ENCODE assay signal across 27 mouse cellular contexts in the genomic region with DNA sequence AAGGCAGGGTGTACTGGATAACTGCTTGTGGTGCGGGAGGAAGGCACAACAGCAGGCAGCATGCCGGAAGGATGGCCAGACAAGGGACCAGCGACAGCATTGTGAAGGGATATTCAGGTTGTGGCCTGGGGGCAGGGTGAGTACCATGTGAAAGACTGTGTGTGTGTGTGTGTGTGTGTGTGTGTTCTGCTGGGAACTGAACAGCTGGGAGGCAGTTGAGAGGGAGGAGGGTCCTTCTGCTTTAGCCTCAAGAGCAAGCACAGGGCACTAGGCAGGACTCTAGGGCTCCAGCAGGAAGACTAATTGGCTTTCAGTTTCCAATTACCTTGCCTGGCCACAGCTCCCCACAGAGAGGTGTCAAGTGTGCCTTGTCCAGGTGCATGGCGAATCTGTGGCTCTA. TPM values are rescaled to one million over a fixed set of nuclear protein-coding genes. Genes with fewer than 3 reads are reported as not detected.
A peak's percentile ranks its signal among the peaks of the same experiment; 100 is the strongest.
DNase-seq lines count a peak whose midpoint lies in the region; ATAC-seq and TF ChIP-seq lines count a peak whose summit lies in the region.
"Had no signal": no experiment of that assay in that cellular context is flagged by ENCODE, and none has a peak within 500 bp of the region (broad histone marks: within the 10 kb centered on the region; RNA-seq: fewer than 3 reads in every experiment).

No protein-coding gene starts in this region.

- no peaks in the 10 kb centered on the region for H3K4me1 ChIP-seq in intestine, embryonic 15.5 days (replicated peaks)
- H3K4me1 ChIP-seq in intestine, postnatal 0 days (replicated peaks; ENCODE audit: control insufficient read depth, insufficient read depth, low read length), result no peaks in the 10 kb centered on the region
- H3K4me1 ChIP-seq in embryonic facial prominence, embryonic 10.5 days, result peaks cover 15% of the 10 kb centered on the region
- peaks cover 10% of the 10 kb centered on the region for H3K4me1 ChIP-seq in limb, embryonic 11.5 days (ENCODE audit: control insufficient read depth, insufficient read depth, low read length)
- H3K4me1 ChIP-seq: embryonic facial prominence, embryonic 15.5 days had no signal

- H3K27me3 ChIP-seq in intestine, embryonic 15.5 days (replicated peaks), result no peaks in the 10 kb centered on the region
- no peaks in the 10 kb centered on the region for H3K27me3 ChIP-seq in intestine, postnatal 0 days (replicated peaks; ENCODE audit: control insufficient read depth, insufficient read depth, low read length)
- no peaks in the 10 kb centered on the region; the same call in 1 of the 2 replicates for H3K27me3 ChIP-seq in embryonic facial prominence, embryonic 10.5 days (replicated peaks; ENCODE audit: low read depth, poor library complexity, severe bottlenecking)
- no peaks in the 10 kb centered on the region for H3K27me3 ChIP-seq in limb, embryonic 11.5 days (ENCODE audit: control insufficient read depth, insufficient read depth, low read length)
- H3K27me3 ChIP-seq: embryonic facial prominence, embryonic 15.5 days had no signal

- 64% methylated on average over 4 of the region's 4 CpGs for WGBS in intestine, embryonic 15.5 days
- WGBS in intestine, postnatal 0 days, result 67% methylated on average over 4 of the region's 4 CpGs
- 28% methylated on average over 4 of the region's 4 CpGs for WGBS in embryonic facial prominence, embryonic 10.5 days
- WGBS in limb, embryonic 11.5 days, result 31% methylated on average over 4 of the region's 4 CpGs

- no peaks in the 10 kb centered on the region for H3K9me3 ChIP-seq in intestine, embryonic 15.5 days
- H3K9me3 ChIP-seq in intestine, postnatal 0 days (ENCODE audit: control insufficient read depth), result no peaks in the 10 kb centered on the region
- no peaks in the 10 kb centered on the region for H3K9me3 ChIP-seq in embryonic facial prominence, embryonic 10.5 days
- H3K9me3 ChIP-seq in limb, embryonic 11.5 days (ENCODE audit: control insufficient read depth, low read length), result no peaks in the 10 kb centered on the region
- H3K9me3 ChIP-seq: embryonic facial prominence, embryonic 15.5 days had no signal

- no peaks in the 10 kb centered on the region for H3K36me3 ChIP-seq in intestine, embryonic 15.5 days
- H3K36me3 ChIP-seq in intestine, postnatal 0 days (ENCODE audit: control insufficient read depth, insufficient read depth), result no peaks in the 10 kb centered on the region
- no peaks in the 10 kb centered on the region for H3K36me3 ChIP-seq in embryonic facial prominence, embryonic 10.5 days (replicated peaks)
- no peaks in the 10 kb centered on the region for H3K36me3 ChIP-seq in limb, embryonic 11.5 days (ENCODE audit: control insufficient read depth, insufficient read depth, low read length)
- H3K36me3 ChIP-seq: embryonic facial prominence, embryonic 15.5 days had no signal

- H3K27ac ChIP-seq in intestine, embryonic 15.5 days, result no peak overlapping the region
- H3K27ac ChIP-seq in intestine, postnatal 0 days (ENCODE audit: low read depth, low read length), result no peak overlapping the region
- peak overlapping the region; percentile 19; the same call in 1 of the 2 replicates for H3K27ac ChIP-seq in embryonic facial prominence, embryonic 10.5 days (replicated peaks)
- H3K27ac ChIP-seq in limb, embryonic 11.5 days (replicated peaks; ENCODE audit: low read depth, low read length), result no peak overlapping the region
- H3K27ac ChIP-seq: embryonic facial prominence, embryonic 15.5 days; hindbrain, postnatal 0 days had no signal

- peak; percentile 8 for DNase-seq in embryo, embryonic 10 days (ENCODE audit: low spot score)
- no peak for DNase-seq in embryo, embryonic 9.5 days (ENCODE audit: extremely low spot score)
- no peak for DNase-seq in embryonic facial prominence, embryonic 10.5 days (ENCODE audit: low spot score)
- peak; percentile 47 for DNase-seq in limb, embryonic 11.5 days (ENCODE audit: low spot score)
- no peak for DNase-seq in left cerebral cortex, adult 18-20 months (ENCODE audit: low spot score in 2 of 2)
- no peak for DNase-seq in lung, adult 18-20 months
- DNase-seq: adrenal gland, postnatal 25 days; cerebellum, adult 9-10 months; gastrocnemius, postnatal 25 days; kidney, adult 18-20 months; kidney, postnatal 4 days; left cerebral cortex, postnatal 4 days; liver, postnatal 0 days; lung, postnatal 14 days; right cerebral cortex, postnatal 14 days; spleen, adult 18-20 months had no signal

- H3K4me2 ChIP-seq in intestine, embryonic 15.5 days (replicated peaks), result no peak overlapping the region
- no peak overlapping the region for H3K4me2 ChIP-seq in intestine, postnatal 0 days (replicated peaks; ENCODE audit: low read depth)
- H3K4me2 ChIP-seq in limb, embryonic 11.5 days (ENCODE audit: low read depth, severe bottlenecking), result no peak overlapping the region
- H3K4me2 ChIP-seq: embryonic facial prominence, embryonic 15.5 days; liver, embryonic 11.5 days; midbrain, embryonic 11.5 days had no signal

- ATAC-seq in intestine, embryonic 15.5 days, result 0 out of 2 replicates have a peak, but pooled peaks have one; percentile 23
- ATAC-seq in intestine, postnatal 0 days, result no peak
- peak; percentile 66; the same call in 1 of the 2 replicates for ATAC-seq in limb, embryonic 11.5 days (ENCODE audit: insufficient number of reproducible peaks, low FRiP score, low TSS enrichment, low read depth)
- ATAC-seq: forebrain, embryonic 16.5 days; hindbrain, postnatal 0 days; liver, postnatal 0 days had no signal

- no peak overlapping the region for H3K9ac ChIP-seq in intestine, embryonic 15.5 days
- H3K9ac ChIP-seq in intestine, postnatal 0 days (ENCODE audit: low read depth, low read length), result no peak overlapping the region
- no peak overlapping the region for H3K9ac ChIP-seq in limb, embryonic 11.5 days (ENCODE audit: low read length)
- H3K9ac ChIP-seq: embryonic facial prominence, embryonic 15.5 days; liver, postnatal 0 days had no signal

- no peak for TF ChIP-seq CTCF in intestine, postnatal 0 days (IDR thresholded peaks at IDR 0.05; ENCODE audit: low read depth)

- H3K4me3 ChIP-seq in intestine, embryonic 15.5 days (replicated peaks), result no peak overlapping the region
- no peak overlapping the region for H3K4me3 ChIP-seq in intestine, postnatal 0 days (ENCODE audit: low read depth, low read length)
- no peak overlapping the region for H3K4me3 ChIP-seq in embryonic facial prominence, embryonic 10.5 days
- H3K4me3 ChIP-seq in limb, embryonic 11.5 days (ENCODE audit: low read depth, low read length), result no peak overlapping the region
- H3K4me3 ChIP-seq: embryonic facial prominence, embryonic 15.5 days had no signal

RNA-seq across cellular contexts. Expression of gene Fzd9, which starts 40.2 kb away (rescaled TPM):
- 0.87 and 0.88 TPM in 2 replicates for polyA plus RNA-seq in intestine, embryonic 15.5 days (2015; fragmentation: Nextera tagmentation; extraction: Ambion mirVana)
- 0.07 and 0.18 TPM in 2 replicates for polyA plus RNA-seq in intestine, postnatal 0 days (2015; fragmentation: Nextera tagmentation; extraction: Ambion mirVana)
- polyA plus RNA-seq in embryonic facial prominence, embryonic 10.5 days (2016; fragmentation: Nextera tagmentation; extraction: Ambion mirVana), result 3.3 and 5.1 TPM in 2 replicates
- polyA plus RNA-seq in limb, embryonic 11.5 days (2014; fragmentation: Nextera tagmentation; extraction: Ambion mirVana), result 3.3 TPM in 2 replicates
- 1 to 10 TPM; 5.4 to 6.0 TPM for total RNA-seq in left cerebral cortex, adult 18-20 months (2021)

RNA-seq across cellular contexts. Expression of gene Fkbp6, which starts 58.7 kb away (rescaled TPM):
- 0.40 and 0.56 TPM in 2 replicates for polyA plus RNA-seq in intestine, embryonic 15.5 days (2015; fragmentation: Nextera tagmentation; extraction: Ambion mirVana)
- polyA plus RNA-seq in intestine, postnatal 0 days (2015; fragmentation: Nextera tagmentation; extraction: Ambion mirVana), result 0.12 and 0.34 TPM in 2 replicates
- polyA plus RNA-seq in embryonic facial prominence, embryonic 10.5 days (2016; fragmentation: Nextera tagmentation; extraction: Ambion mirVana), result not detected in 2 replicates
- 0.12 and 0.20 TPM in 2 replicates for polyA plus RNA-seq in limb, embryonic 11.5 days (2014; fragmentation: Nextera tagmentation; extraction: Ambion mirVana)
- not detected for total RNA-seq in left cerebral cortex, adult 18-20 months (2021)
- total RNA-seq: gastrocnemius, postnatal 25 days; hematopoietic stem cell, adult 5-6 weeks; hindbrain, postnatal 0 days; layer of hippocampus, postnatal 10 days had no signal
- polyA plus RNA-seq: embryonic facial prominence, embryonic 15.5 days; forebrain, embryonic 16.5 days; heart, embryonic 16.5 days; liver, postnatal 0 days; midbrain, embryonic 11.5 days; neural tube, embryonic 14.5 days had no signal

Comparison
In these comparisons a context has a peak if more than half of its experiments do, and no peak if none do; other contexts are left out.
1. DNase-seq: peak in embryo, embryonic 10 days (single experiment) and limb, embryonic 11.5 days (single experiment); none in embryo, embryonic 9.5 days (single experiment), embryonic facial prominence, embryonic 10.5 days (single experiment), left cerebral cortex, adult 18-20 months (0 of 2) and lung, adult 18-20 months (0 of 2).